Mouse (Mus musculus) right cerebral cortex, adult 2 months (tissue): ENCODE measurements around the gene 1110008L16Rik.
"Not testable (repeated sequence)": the region's sequence is repeated elsewhere in the genome, so short reads cannot be mapped to it uniquely, and the experiment has no call there.

Source experiments
- DNase-seq, 2 experiments: peaks; one replicate each; pipeline ENCODE4 v3.0.0; 2021 to 2022; ENCODE audit warnings: low spot score in 2 of 2

1110008L16Rik gene

DNA sequence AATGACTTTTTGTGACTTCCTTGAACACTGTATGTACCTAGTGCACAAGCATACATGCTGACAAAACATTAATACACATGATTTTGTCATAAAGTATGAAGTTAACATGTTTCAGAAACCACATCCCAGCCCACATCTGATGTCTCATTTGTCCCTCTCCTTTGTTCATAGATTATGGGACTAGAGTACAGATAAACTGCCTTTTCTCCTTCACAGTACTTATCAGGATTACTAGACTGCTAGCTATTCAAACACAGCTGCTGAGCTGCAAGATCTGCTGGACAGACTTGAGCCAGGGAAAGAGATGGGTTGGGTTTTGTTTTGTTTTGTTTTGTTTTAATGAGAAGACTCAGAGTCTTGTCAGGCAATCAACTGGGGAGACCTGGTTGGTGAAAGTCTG is 92.7 kb downstream of the 1110008L16Rik start:
- DNase-seq, result no peak

DNA sequence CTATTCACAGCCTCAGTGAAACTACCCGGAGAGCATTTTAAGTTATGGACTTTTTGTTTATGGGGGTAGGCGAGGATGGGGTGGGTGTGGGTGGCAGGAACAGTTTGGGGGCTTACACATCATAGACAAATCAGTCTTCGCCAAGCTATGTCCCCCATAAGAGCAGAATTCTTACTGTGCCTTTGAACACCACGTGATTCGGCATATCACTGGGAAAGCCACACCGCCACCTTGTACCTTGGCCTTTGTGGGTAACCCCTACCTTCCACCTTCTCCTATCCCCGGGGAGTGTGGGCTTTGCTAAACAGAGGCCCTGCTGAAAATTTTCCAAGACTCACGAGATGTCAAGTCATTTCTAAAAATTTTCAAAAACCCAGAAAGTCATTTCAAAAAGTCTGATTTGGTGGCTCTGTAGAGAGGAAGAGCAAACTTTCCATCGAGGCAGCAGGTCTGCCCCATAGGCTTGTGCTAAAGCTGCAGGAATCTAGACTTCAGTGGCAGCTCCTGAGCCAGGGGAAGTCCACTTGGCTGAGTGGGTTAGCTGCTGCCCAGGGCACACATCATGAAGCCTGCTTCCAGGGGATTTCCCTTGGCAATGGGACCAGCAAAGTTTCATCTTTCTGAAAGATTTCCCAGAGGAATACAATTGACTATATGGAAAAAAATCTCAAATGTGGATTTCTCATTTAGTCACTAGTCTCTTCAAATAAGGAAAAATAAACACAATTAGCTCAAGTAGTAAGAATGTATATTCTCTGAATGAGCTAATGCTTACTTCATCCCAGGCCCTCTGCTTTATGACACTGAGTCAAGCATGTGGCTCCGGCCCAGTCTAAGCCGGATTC is 93.6 kb downstream of the 1110008L16Rik start:
- no peak for DNase-seq

DNA sequence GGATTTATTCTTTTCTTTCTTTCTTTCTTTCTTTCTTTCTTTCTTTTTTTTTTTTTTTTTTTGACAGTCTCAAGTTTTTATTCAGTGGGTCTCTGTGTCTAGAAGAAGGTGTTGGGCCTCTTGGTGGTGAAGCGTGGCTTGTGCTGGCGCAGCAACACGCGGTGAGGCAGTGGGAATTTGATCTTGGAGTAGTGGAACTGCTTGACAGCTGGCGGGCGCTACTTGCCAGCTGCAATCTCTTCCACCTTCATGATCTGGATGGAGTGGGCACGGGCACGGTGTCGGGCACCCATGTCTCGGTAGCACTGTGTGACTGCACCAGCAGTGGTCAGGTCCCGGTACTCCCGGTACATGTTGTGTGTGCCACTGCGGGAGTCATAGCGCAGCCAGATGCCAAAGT is 96.2 kb downstream of the 1110008L16Rik start:
- DNase-seq, result not testable (repeated sequence)

DNA sequence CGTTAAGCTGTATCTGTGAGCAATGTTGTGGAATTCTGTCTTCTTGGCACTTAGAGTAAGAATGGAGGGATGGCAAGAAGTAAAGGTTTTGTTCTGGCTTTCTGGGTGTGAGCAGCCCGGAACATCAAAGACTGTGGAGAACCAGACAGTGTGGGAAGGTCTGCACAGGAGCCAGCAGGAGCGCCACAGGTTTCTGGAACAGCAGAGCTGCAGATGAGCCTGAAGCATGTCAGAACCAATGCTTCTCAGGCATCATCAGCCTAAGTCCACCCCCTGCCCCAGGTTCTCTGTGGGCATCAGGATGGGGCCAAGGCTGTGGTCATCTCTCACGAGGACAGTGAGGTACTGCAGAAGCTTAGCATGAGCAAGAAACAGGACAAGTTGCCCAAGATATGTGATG is 97.2 kb downstream of the 1110008L16Rik start:
- DNase-seq, result no peak

DNA sequence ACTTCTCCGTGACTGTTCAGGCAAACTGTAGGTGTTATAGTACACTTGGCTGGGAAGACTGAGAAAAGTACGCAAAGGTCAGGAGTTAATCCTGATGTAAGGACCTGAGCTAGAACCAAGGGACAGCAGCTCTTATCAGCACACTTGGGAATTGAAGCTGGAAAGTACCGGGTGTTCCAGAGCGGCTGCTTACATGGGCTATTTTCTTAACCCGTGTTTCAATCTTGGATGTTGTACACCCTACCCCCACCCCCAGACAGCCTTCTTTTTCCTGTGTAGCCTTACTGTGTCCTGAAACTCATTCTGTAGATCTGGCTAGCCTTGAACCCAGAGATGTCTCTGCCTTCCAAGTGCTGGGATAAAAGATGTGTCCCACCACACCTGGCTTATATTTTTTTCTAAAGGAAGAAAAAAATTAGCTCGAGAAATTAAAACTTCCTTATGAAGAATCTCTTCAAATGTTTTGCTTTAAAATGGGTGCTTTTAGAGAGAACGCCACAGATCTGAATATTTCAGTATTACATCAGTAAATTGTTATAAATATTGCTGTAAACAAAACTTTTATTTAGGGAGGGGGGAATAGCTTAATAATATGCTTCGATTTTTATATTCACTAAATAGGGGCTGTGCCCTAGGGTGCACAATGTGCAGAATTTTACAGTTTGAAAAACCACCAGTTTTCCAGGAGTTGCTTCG is 98.3 kb downstream of the 1110008L16Rik start:
- no peak for DNase-seq

DNA sequence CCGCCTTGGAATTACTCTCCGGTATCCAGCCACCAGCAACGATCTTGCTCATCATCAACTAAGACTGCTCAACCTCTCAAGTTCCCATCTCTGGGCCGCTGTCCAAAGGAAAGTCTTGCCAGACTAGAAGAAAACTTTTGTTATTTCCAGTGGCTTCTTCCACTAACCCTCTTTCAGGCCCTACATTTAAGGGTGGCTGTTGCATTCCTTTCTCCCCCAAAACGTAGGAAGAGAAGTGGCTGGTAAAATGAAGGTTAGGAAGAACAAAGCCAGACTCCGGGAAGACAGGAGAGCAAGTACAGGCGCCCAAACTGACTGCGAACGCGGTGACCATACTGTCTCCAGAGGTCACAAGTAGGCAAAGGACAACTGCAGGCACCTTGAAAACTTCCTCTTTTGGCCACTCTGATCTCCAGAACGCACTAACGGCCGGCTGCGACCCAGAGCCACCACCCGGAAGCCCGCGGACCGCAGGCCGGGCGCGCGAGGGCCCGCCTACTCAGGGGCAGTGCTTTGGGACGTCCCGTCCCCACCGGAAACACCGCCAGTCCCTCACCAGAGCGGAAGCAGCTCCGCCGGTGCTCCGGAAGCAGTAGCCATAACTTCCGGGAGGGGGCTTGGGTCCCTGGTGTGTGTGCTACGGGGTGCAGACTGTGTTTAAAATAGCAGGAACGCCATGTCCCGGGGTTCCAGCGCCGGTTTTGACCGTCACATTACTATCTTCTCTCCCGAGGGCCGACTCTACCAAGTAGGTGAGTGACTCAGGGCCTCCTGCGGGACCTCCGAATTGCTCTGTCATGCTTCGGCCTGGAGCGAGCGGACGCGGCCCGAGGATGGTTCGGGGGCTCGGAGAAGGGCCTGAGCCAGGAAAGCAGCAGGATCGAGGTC is 99.1 kb downstream of the 1110008L16Rik start:
- DNase-seq, result peak; percentile 89

DNA sequence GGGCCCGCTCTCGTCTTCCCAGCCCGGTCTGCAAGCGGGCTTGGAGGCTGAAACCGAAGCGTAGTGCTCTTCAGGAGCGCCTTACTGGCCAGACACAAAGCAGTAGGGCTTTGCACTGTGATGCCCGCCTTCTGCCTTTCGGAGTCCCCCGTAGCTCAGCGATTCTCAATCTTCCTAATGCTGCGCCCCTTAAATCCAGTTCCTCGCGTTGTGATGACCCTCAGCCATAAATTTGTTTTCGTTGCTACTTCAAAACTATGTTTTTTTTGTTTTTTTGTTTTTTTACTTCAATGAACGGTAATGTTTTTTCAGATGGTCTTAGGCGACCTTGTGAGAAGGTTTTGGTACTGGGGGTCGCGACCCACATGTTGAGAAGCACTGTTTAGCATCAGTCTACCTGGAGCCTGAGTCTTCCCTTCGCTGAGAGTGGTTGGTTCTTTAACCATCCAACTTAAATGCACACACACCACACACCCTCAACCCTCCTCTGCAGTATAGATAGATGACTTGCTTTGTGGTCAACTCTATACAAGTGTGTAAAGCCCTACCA is 99.8 kb downstream of the 1110008L16Rik start:
- no peak for DNase-seq

DNA sequence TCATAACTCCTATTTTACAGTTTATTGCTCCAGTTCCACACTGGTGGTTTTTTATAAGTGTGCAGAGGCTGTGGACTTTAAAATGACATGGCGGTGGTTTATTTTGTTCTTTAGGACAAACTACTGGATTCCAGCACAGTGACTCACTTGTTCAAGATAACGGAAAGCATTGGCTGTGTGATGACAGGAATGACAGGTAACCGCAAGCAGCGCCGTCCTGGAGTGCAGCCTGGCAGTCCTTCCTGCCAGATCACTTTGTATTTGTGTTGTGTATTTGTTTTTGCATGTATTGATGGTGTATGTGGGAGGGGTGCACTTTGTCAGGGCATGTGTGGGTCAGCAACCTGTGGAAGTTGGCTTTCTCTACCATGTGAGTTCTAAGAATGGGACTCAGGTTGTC is 108.5 kb downstream of the 1110008L16Rik start:
- DNase-seq, result no peak

DNA sequence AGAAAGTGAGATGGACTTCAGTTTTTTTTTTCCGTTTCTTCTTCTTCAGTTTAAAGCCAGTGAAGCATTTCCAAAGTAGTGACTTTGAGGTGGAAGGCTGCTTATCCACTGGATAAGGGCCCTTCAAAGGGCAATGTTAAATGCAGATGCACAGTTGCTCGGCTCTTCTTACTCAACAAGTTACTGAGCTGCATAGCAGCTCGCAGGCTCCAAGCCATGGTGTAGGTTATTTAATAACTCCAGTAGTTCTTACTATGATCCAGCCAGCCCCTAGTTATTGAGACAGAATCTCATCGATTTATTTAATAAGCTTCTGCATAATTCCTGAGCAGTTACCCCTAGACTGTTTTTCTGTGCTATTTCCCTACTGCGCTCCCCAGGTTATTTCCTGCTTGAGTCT is 115.9 kb downstream of the 1110008L16Rik start:
- DNase-seq, result no peak

DNA sequence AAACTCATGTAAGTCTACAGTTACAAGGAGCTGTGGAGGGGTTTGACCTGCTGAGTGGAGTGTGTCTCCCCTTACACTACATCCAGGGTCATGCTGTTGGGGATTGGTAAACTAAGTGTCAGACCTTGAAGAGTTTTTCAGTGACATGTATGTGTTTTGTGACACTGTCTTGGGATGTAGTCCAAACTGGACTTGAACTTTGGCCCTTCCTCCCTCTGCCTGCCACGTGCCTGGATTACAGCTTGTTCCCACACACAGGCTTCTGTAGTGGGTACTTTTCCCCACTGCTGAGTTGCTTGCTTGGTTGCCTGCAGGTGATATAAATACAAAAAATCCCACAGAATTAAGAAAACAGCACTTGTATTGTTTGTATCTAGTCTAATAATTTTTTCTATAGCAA is 116.4 kb downstream of the 1110008L16Rik start:
- DNase-seq, result no peak

DNA sequence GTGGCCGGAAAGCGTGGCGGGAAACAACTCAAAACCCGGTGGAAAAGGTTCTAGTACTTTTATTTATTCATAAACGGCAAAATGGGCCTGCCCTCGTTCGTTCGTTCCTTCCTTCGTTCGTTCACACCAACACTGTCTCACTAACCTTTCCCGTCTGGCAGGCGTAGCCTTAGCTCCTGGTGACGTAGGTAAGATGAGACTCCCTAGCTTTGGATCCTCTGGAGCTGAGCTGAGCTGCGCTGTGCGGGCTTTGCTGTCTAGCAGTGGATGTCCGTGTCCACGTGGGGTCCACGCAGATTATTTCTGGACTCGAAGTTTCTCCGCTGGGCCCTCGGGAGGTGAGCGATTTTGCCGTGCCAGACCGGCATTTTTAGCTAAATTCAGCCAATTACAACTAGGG is 120.8 kb downstream of the 1110008L16Rik start:
- no peak for DNase-seq

DNA sequence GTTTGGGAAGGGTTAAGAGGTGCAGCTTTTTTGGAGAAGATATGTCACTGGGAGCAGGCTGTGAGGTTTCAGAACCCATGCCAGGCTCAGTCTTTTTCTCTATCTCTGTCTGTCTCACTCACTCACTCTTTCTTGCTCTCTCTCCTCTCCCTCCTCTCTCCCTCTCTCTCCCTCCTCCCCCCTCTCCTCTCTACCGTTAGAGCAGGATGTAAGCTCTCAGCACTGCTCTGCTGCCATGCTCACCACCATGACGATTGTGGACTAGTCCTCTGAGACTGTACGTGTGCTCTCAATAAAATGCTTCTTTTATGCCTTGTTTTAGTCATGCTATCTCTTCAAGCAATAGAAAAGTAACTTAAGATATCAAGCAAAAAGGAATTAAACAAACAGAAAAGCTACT is 122.7 kb downstream of the 1110008L16Rik start:
- DNase-seq, result no peak

DNA sequence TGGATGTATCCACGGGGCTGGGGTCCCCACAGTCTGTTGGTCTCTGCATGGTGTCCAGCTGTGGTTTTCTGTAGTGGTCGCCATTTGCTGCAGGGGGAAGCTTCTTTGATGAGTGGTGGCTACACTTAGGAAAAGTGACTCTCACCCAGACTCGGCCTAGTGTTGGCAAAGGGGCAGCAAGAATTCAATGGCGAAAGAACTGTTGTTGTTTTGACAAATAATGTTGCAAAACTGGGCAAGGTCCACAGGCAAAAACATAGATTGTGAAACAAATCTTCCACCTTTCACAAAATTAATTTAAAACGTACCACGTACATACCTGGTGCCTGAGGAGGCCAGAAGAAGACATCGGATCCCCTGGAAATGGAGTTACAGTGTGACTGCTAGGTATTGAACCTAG is 126.9 kb downstream of the 1110008L16Rik start:
- DNase-seq, result no peak

DNA sequence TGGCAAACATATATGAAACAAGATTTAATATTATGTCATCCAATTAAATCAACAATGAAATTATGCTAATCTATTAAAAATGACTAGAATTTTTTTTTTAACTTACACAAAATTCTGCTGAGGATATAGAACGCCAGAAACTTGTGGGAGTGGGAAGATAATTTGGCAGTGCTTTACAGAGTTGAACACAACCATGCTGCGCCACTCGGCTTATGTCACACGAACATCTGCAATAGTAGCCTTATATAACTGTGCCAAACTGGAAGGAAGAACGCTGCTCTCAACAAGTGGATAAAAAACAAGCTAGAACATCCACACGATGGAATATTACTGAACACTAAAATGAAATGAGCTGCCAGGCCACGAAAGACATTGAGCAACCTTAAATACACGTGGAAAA is 129.8 kb downstream of the 1110008L16Rik start:
- no peak for DNase-seq

DNA sequence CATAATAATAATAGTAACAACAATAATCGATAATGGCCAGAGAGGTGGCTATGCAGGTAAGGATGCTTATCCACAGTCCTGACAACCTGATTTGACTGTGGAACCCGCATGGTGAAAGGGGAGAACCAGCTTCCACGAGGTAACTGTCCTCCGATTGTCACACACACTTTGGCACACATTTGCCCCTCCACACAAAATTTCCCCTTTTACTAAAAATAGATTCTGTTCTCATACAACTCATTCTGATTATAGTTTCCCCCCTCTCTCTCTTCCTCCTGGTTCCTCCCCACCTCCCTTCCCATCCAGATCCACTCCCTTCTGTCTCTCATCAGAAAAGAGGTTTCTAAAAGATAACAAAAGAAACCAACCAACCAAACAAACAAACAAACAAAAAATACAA is 130.6 kb downstream of the 1110008L16Rik start:
- DNase-seq, result no peak
